Mouse (Mus musculus) frontal cortex, adult 2 months (tissue): ENCODE measurements around the gene Mpz. TPM values are rescaled to one million over a fixed set of nuclear protein-coding genes. Genes with fewer than 3 reads are reported as not detected.

Source experiments
- DNase-seq, 2 experiments: peaks; one replicate each; pipeline ENCODE4 v3.0.0; 2022; ENCODE audit warnings: low spot score in 1 of 2; ENCODE audit errors: extremely low spot score in 1 of 2
- polyA plus RNA-seq: library from polyadenylated mRNA; depleted of rRNA; stranded (reverse); fragments of >200 nt; gene quantifications from 2 replicates; pipeline ENCODE4 v1.2.3, GENCODE M21; 2012

Gene Mpz
- polyA plus RNA-seq, 1 experiment: 1.4 TPM

GRCm38 (mm10) chr1:171185655-171186054, 35.1 kb downstream of the Mpz start:
- no peak for DNase-seq

DNA sequence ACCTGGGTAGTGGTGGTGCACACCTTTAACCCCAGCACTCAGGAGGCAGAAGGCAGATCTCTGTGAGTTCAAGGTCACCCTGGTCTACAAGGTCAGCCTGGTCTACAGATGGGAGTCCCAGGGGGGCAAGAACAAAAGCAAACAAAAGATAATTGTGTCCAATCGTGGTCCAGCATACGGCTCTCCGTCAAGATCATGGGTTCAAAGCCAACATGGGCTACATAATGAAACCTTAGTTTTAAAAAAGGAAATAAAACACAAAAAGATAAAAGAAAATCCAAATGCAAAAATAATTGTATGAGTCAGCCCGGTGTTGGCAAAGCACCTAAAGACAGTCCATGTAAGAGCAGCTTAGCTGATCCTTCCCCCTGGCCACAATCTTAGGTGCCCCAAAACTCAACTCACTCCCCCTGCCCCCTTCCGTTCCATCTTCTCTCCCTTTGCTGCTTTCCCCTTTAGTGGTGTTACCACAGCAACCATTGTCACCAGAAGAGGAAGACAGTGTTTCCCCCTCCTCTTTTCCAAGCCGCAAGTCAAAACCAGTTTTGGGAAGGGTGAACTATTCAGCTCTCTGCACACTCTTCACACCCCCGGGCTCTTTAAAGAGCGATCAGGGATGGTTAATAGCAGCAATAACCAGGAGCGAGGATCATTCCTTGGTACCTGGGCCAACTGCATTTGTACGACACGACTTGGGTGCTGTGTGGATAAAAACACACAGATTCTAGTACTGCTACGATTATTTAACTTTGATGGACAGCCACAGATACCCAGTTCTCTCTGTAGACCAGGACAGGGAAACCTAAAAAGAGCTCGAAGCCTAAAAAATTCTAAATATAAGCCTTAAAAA, 37.6 kb downstream of the Mpz start:
- no peak for DNase-seq

DNA sequence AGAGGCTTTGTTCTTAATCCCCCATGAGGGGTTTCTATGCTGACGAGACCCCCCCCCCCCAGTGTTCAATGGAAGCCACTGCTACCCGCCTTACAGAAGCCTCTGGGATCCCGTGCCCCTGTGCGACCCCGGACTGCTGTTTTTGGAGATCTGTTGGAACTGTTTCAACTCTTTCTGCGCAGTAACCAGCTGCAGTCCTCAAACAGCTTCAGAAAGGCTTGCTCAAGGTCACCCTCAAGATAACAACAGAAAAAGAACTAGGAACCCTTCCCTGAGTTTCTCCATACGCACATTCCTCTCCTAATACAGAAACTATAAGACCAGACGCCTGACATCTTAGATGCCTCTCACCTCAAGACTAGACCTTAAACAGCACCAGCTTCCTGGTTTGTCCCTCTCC, 38.5 kb downstream of the Mpz start:
- no peak for DNase-seq

DNA sequence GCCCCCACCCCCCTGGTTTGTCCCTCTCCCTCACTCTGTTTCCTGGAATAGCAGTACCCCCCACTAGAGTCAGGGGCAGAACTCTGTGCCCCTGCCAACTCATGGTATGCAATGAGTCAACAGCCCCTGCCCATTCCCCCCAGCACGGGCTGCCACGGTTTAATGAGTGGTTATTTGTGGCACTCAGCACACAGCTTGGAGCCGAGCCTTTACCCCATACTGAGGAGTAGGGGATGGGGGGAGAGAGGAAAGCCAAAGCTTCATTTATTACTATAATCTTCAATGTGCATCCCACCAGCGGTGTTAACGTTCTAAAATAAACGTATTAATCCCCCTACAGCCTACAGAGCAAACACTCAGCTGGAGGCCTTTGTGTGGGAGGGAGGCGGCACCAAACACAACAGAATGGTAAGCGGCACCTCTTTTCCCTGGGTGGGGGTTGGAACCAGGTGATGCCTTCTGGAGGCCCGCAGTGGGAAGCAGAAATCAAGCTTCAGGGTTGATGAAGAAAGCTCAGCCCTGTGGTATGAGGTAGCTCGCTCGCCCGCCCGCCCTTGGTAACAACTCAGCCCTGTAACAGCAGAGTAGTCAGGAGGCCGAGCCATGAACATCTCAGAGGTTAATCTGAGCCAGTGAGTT, 39.1 kb downstream of the Mpz start:
- DNase-seq: no peak

- no peak for DNase-seq
Measured at GRCm38 (mm10) chr1:171190832-171191231, 40.3 kb downstream of the Mpz start.

GRCm38 (mm10) chr1:171192283-171192682, 41.8 kb downstream of the Mpz start:
- DNase-seq: peak in 1 of 2 experiments; percentile 39

DNA sequence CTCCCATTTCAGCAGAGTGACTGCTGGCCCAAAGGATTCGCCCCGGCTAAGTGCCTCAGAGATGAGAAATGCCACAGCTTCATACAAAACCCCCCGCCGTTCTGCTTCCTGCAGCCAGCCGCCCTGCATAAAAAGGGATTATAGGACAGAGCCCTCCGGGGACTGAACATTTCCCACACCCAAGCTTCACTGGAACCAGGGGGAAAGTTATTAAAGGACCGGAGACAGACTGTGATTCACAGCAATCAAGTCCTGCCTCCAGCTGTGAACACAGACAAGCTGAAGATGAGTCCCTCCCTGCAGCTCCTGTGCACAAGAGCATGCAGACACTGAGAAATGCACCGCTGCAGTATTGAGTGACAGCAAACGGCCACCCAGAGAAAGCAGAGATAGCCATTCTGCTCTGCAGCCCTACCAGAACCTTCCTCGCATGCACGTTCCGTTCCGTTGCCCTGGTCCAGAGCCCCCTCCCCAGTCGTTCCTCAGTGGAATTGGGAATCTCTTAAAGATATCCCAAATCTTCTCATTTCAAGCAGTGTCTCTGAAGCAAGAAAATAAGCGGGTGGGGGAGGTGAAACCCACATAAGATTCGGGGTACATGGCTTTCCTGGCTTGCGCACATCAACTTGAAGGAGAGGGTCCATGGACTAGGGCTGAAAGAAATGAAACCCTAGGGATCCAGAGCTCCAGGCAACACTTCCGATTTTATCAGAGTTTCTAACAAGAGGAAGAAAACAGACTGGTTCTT, 42.8 kb downstream of the Mpz start:
- DNase-seq: no peak

DNA sequence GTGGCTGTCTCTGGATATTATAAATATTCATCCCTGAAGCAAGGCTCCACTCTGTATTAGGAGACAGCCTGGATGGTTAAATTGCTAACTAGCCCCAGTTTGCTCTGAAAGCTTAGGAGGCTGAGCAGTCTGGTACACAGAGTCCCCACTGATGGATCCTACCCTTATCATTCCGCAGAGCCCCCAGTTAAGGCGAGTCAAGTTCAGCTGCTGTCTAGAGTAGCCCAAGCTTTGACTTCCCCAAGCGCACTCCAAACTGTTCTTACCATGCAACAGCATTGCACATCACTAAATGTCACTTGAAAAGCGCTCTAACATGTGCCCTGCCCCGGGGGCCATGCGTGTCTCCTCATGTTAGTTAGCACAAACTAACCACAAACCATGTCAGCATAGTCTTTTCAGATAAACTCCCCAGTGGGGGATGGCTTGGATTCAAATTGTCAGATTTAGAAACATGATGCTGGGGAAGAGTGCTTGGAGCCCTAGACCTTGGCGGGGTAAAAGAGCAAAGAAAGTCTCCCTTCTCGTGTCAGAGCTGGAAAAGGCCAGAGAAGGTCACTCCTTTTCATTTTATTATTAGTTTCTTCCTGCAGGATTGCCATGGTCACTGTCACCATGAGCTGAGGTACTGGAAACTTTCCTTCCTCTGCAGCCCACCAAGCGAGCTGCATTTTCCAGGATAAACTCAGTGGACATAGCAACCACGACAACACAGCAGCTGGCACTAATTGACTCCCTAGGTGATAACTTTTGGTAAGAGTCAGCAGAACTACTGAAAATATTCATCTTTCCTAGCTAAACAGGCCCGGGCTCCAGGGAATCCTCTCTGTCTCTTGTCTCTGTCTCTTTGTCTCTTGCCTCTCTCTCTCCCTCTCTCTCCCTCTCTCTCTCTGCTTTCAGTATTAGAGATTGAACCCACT, 43.7 kb downstream of the Mpz start:
- no peak for DNase-seq

- no peak for DNase-seq
Measured at GRCm38 (mm10) chr1:171195046-171195822, 44.7 kb downstream of the Mpz start.

DNA sequence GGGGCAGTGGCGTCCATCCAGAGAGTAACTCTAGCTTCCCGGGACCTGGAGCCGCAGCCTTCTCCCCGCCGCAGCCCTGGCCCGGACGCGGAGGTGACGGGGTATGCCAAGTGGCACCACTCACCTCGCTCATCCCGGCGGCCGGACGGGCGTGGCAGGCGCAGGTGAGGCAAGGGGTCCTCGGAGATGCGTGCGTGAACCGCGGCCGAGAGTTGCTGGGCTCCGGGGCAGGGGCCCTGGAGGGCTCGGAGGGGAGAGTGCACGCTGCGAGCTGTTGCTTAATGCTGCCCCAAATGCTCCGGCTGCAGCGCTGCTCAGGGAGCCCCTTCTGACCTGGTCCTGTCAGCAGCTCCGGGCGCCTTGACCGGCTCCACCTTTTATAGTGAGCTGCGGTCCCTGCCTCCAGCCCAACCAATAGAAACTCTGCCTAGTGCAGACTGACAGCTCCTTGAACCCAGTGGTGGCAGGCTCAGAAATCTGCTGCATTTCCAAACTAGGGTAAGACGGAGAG, 45.4 kb downstream of the Mpz start, which contains the start of gene Pcp4l1:
Gene Pcp4l1, minus strand, starts transcription at position 382 of the 511 bp plus-strand sequence.
- DNase-seq: peak; percentile 41 to 75

DNA sequence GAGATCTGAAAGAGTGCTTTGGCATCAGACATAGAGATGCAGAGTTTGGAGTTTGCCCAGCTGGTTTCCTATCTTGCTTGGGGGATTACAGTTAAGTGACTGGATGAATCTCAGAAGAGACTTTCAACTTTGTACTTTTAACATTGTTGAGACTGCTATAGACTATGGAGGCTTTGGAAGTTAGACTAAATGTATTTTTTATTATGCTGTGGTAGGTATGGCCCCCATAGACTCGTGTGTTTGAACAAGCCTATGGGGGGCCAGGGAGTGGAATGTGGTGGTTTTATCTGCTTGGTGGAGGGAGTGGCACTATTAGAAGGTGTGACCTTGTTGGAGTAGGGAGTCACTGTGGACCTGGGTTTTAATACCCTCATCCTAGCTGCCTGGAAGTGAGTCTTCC, 49.0 kb downstream of the Mpz start:
- DNase-seq: no peak

GRCm38 (mm10) chr1:171200769-171201168, 50.3 kb downstream of the Mpz start:
- DNase-seq: no peak

DNA sequence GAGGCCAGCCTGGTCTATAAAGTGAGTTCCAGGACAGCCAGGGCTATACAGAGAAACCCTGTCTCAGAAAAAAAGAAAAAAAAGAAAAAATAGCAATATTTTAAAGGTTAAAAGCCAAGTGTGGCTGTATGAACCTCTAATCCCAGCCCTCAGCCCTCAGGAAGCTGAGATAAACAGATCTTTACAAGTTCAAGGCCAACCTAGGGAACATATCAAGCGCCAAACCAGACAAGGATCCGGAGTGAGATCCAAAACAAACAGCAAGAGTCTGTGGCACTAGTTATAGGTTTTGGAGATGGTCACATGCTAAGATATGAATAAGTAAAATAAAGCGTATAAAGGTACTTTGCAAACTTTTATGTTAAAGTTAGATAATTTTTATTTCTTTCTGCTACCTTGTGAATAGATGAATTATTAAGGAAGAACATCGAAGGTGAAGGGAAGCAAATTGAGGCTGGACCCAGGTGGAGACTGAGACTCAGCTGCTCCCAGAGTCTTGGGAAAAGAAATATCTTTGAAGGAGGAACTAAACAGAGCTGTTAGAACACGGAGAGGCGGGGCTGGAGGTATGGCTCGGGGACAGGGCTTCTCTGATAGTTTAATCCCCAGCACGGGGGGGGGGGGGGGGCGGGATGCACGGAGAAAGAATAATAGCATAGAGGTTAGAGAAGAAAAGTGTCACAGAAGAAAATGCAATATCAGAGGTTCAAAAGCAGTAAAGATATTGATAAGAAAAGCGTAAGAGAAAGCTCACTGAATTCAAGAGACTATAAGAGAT, 53.1 kb downstream of the Mpz start:
- no peak for DNase-seq

- DNase-seq: no peak
Measured at GRCm38 (mm10) chr1:171204249-171204644, 53.7 kb downstream of the Mpz start.

DNA sequence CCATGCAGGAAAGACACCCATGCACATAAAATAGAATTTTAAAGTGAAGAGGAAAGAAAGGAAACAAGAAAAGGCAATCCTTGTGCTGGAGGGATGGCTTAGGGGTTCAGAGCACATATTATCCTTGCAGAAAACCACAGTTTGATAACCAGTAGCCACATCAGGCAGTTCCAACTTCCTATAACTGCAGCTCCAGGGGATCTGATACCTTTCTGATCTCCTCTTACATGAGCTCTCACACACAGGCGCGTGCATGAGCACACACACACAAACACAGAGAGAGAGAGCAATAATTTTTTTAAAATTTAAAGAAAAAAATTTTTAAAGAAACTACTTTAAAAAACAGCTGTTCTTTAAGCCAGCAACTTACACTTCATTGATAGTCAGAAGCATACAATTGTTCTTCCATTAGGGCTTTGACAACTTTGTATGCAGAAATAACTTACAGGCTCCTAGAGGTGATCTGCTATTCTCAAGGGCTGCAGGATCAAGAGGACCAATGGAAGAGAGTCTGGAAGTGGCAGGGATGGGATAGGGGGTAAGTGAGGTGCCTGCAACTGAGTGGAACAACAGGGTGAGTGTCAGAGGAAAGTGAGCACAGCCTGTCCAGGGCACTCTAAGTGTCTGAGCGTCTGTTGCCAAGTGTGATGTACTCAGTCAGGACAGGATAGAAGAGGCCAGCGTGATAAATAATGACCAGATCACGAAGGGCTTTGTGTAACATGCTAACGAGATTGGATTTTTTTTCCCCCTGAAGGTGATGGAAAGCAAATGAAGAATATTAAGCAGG, 55.4 kb downstream of the Mpz start:
- no peak for DNase-seq

DNA sequence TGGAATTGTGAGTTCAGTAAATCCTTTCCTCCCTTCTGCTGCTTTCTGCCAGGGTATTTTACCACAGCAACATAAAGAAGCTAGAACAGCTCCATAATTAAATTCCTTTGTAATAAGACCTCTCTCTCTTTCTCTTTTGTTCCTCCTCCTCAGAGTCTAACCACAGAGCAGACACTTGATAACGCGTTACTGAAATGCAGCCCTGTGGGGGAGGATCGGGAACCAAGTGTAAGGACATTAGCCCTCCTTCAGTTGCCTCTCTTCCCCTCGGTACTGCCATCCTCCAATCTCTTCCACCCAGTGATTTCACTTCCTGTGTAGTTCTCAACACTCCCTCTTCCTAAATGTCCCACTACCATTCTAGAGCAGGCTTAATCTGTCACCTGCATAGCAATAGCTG, 58.9 kb downstream of the Mpz start:
- DNase-seq: no peak
